Mouse (Mus musculus) G1E (cell line): ENCODE results near the gene Mrpl54.

Source experiments
- CTCF ChIP-seq: IDR thresholded peaks from 2 replicates; pipeline ENCODE4 v1.5.1; 2012; ENCODE audit warnings: low read depth, low read length, inconsistent platforms, mixed read lengths
- GATA1 ChIP-seq: IDR thresholded peaks from 2 replicates; pipeline ENCODE4 v1.6.1; 2012; ENCODE audit warnings: borderline replicate concordance, low read length, inconsistent platforms, mixed read lengths
- TAL1 ChIP-seq: conservative IDR thresholded peaks from 2 replicates; pipeline ENCODE4 v1.6.1; 2012; ENCODE audit warnings: low read depth, low read length, inconsistent platforms, mixed read lengths

- TF ChIP-seq CTCF (no peak), TAL1 (no peak), GATA1 (no peak)
Observed at GRCm38 (mm10) chr10:81284719-81285118, 18.0 kb upstream of the Mrpl54 start.
